Mouse (Mus musculus) kidney, embryonic 14.5 days (tissue): Measurements from ENCODE around the gene Fam184a. TPM values are rescaled to one million over a fixed set of nuclear protein-coding genes. Genes with fewer than 3 reads are reported as not detected.
A peak's percentile ranks its signal among the peaks of the same experiment; 100 is the strongest.

Experiments used
- ATAC-seq: fragments of 200-750 bp; cut with Nextera tagmentation; 2 replicates; pipeline ENCODE4 v1.8.0; 2017; ENCODE audit warnings: moderate number of reproducible peaks, mild to moderate bottlenecking, moderate TSS enrichment, moderate library complexity; ENCODE audit not compliant: low FRiP score, low TSS enrichment
- H3K27ac ChIP-seq: fragments of 300-500 bp; sonication (generic); 2 replicates; pipeline ENCODE4 v1.5.1; 2014; ENCODE audit warnings: low read depth, mild to moderate bottlenecking, low read length, moderate library complexity, mixed read lengths
- H3K27me3 ChIP-seq: fragments of 300-500 bp; sonication (generic); 2 replicates; pipeline ENCODE4 v1.6.1; 2014; ENCODE audit warnings: mild to moderate bottlenecking, low read length; ENCODE audit not compliant: control insufficient read depth, insufficient read depth
- H3K36me3 ChIP-seq: fragments of 300-500 bp; sonication (generic); 2 replicates; pipeline ENCODE4 v1.6.1; 2014; ENCODE audit warnings: low read length, mixed read lengths; ENCODE audit not compliant: control insufficient read depth, insufficient read depth
- H3K4me1 ChIP-seq: fragments of 300-500 bp; sonication (generic); 2 replicates; pipeline ENCODE4 v1.6.1; 2014; ENCODE audit warnings: low read length, mixed read lengths; ENCODE audit not compliant: control insufficient read depth, insufficient read depth
- H3K4me2 ChIP-seq: fragments of 300-500 bp; sonication (generic); replicated peaks from 2 replicates; pipeline ENCODE4 v1.6.1; 2014; ENCODE audit warnings: low read depth, mild to moderate bottlenecking, low read length
- H3K4me3 ChIP-seq: fragments of 300-500 bp; sonication (generic); 2 replicates; pipeline ENCODE4 v1.5.1; 2014; ENCODE audit warnings: mild to moderate bottlenecking, low read length
- H3K9ac ChIP-seq: fragments of 300-500 bp; sonication (generic); 2 replicates; pipeline ENCODE4 v1.6.1; 2014; ENCODE audit warnings: low read depth, mild to moderate bottlenecking, low read length, moderate library complexity
- H3K9me3 ChIP-seq: fragments of 300-500 bp; sonication (generic); 2 replicates; pipeline ENCODE4 v1.6.1; 2016; ENCODE audit warnings: low read length; ENCODE audit not compliant: control insufficient read depth
- WGBS: fragments of 180-500 bp; shearing (Covaris S2); extraction: QIAGEN DNeasy Blood & Tissue Kit; methylation state at CpG from one replicate; pipeline ENCODE4 v1.1.7; 2014; 5-methylcytosine and 5-hydroxymethylcytosine counted together
- polyA plus RNA-seq: library from polyadenylated mRNA; unstranded; fragments of >200 nt; fragmentation: Nextera tagmentation; extraction: Ambion mirVana; gene quantifications from 2 replicates; pipeline ENCODE4 v1.2.1, GENCODE M21; 2014

The Fam184a gene
- polyA plus RNA-seq, result 5.9 and 9.1 TPM in 2 replicates

DNA sequence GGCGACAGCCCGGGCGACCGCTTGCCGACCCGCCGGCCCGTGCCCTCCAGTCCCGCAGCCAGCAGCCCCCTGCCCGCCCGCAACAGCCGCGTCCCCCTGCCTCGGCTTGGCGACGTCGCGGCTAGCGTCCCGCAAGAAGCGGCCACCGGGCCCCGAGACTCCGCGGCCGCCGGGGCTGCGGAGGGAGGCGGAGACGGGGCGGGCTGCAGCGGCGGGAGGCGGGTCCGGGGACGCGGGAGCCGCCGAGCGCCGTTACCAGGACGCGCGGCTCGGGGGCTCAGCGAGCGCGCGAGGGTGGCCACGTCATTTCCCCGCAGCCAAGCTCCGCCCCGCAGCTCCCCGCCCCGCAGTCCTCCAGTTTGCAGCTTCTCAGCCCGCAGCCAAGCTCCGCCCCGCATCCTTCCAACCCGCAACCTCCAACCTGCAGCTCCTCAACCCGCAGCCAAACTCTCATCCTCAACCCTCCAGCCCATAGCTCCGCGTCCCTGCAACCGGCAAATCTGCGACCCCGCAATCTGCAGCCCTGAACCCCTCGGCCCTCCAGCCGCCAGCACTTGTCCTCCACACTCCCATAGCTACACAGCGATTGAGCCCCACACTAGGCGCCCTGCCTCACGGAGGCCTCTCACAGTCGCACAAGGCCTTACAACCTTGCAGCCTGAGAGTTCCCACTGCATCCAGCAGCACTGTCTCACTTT is at the start of gene Fam184a:
Gene Fam184a (minus strand): TSS at position 169 of the 698 bp plus-strand sequence.
- no peaks in the 10 kb centered on the region for H3K36me3 ChIP-seq
- H3K9ac ChIP-seq, result peak within 1 kb of the TSS; percentile 71
- peak within 1 kb of the TSS; percentile 81 for H3K4me3 ChIP-seq
- H3K27me3 ChIP-seq, result no peaks in the 10 kb centered on the region
- H3K27ac ChIP-seq, result no peak within 1 kb of the TSS
- 4% methylated on average over 52 of the region's 71 CpGs for WGBS
- peak; percentile 88 for ATAC-seq
- H3K4me2 ChIP-seq, result peak within 1 kb of the TSS; percentile 88
- H3K9me3 ChIP-seq, result peaks cover 3% of the 10 kb centered on the region; the same call in 1 of the 2 replicates
- H3K4me1 ChIP-seq, result 0 out of 2 replicates have a peak, but pooled peaks cover 4% of the 10 kb centered on the region

DNA sequence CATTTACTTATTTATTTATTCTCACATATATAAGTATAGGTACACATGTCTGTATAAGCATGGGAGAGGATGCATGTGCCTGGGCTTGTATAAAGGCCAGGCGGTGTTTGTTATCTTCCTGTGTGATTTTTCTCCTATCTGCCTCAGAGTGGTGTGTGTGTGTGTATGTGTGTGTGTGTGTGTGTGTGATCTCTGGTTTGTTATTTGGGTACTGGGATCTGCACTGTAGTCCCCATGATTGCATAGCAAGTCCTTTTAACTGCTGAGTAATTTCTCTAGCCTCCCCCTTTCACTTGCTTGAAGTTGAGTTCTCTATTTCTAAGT is 45.3 kb upstream of the Fam184a start:
- no peaks in the 10 kb centered on the region for H3K36me3 ChIP-seq
- 86% methylated on average over 1 of the region's 1 CpGs for WGBS
- H3K9me3 ChIP-seq, result no peaks in the 10 kb centered on the region
- no peak overlapping the region for H3K4me2 ChIP-seq
- H3K27me3 ChIP-seq, result no peaks in the 10 kb centered on the region
- H3K9ac ChIP-seq, result no peak overlapping the region
- H3K27ac ChIP-seq, result no peak overlapping the region
- no peak for ATAC-seq
- no peak overlapping the region for H3K4me3 ChIP-seq
- no peaks in the 10 kb centered on the region for H3K4me1 ChIP-seq

DNA sequence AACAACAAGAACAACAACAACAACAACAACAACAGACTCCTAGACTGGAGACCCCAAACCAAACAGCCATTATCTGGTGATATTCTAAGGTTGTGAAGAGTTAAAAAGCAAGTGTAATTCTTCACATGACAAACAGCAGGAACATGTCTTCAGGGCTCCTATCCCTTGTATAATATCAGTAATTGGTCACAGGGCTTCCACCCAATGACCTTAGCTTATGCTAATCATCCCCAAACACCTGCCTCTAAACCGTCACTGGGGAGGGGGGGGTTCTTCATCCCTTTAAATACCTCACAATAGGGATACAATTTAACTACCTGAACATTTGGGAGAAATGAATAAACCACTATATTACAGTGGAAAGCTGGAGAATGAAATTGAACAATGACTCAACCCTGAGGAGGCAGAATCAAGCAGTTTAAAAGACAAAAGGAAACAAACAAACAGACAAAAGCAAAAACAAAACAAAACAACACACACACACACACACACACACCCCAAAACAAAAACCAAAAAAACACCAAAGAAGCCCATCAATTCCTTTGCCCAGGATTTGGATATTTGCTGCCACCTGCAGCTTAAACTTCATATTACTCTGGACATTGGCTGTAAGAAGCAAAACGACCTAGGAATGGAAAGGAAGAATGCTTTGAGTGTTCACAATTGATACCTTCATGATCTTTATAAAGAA is 44.8 kb upstream of the Fam184a start:
- no peak overlapping the region for H3K27ac ChIP-seq
- H3K4me2 ChIP-seq, result no peak overlapping the region
- no peaks in the 10 kb centered on the region for H3K36me3 ChIP-seq
- H3K27me3 ChIP-seq, result no peaks in the 10 kb centered on the region
- no peak overlapping the region for H3K4me3 ChIP-seq
- no peaks in the 10 kb centered on the region for H3K9me3 ChIP-seq
- 7% methylated on average over 2 of the region's 2 CpGs for WGBS
- no peaks in the 10 kb centered on the region for H3K4me1 ChIP-seq
- H3K9ac ChIP-seq, result no peak overlapping the region
- ATAC-seq, result no peak; the same call in 1 of the 2 replicates

DNA sequence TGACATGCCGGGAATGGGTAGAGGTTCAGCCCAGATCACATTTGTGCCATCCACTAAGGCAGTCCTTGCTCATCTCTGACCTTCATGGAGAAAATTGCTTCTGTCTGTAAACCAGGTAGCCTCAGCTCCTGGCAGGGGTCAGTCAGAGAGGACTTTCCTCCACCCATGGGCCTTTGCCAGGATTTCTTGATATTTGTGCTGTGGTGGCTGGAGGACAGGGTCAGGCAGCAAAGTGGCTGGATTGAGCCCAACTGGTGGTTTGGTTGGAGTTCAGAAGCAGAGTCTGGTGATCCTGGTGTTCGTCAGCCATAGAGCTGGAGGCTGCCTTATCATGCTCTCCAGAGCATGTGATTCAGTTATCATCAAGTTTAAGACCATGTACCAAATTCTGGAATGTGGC is 40.4 kb upstream of the Fam184a start:
- no peak overlapping the region for H3K9ac ChIP-seq
- H3K36me3 ChIP-seq, result no peaks in the 10 kb centered on the region
- peaks cover 8% of the 10 kb centered on the region; the same call in 1 of the 2 replicates for H3K9me3 ChIP-seq
- H3K4me2 ChIP-seq, result no peak overlapping the region
- WGBS, result 83% methylated on average over 2 of the region's 2 CpGs
- H3K27ac ChIP-seq, result no peak overlapping the region
- H3K4me1 ChIP-seq, result no peaks in the 10 kb centered on the region
- ATAC-seq, result no peak
- H3K4me3 ChIP-seq, result no peak overlapping the region
- H3K27me3 ChIP-seq, result no peaks in the 10 kb centered on the region

DNA sequence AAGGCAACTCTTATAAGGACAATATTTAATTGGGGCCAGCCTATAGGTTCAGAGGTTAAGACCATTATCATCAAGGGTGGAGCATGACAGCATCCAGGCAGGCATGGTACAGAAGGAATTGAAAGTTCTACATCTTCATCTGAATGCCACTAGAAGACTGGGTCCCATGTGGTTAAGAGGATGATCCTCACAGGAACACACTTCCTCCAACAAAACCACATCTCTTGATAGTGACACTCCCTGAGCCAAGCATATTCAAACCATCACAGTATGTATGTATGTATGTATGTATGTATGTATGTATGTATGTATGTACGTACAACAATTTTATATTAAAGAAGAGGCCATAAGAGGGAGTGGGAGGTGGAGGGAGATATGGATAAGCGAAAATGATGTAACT is 25.7 kb upstream of the Fam184a start:
- 91% methylated on average over 2 of the region's 2 CpGs for WGBS
- H3K4me1 ChIP-seq, result no peaks in the 10 kb centered on the region
- no peaks in the 10 kb centered on the region for H3K9me3 ChIP-seq
- no peak overlapping the region for H3K4me3 ChIP-seq
- no peak for ATAC-seq
- no peaks in the 10 kb centered on the region for H3K27me3 ChIP-seq
- no peak overlapping the region for H3K4me2 ChIP-seq
- H3K27ac ChIP-seq, result no peak overlapping the region
- no peaks in the 10 kb centered on the region for H3K36me3 ChIP-seq
- no peak overlapping the region for H3K9ac ChIP-seq

DNA sequence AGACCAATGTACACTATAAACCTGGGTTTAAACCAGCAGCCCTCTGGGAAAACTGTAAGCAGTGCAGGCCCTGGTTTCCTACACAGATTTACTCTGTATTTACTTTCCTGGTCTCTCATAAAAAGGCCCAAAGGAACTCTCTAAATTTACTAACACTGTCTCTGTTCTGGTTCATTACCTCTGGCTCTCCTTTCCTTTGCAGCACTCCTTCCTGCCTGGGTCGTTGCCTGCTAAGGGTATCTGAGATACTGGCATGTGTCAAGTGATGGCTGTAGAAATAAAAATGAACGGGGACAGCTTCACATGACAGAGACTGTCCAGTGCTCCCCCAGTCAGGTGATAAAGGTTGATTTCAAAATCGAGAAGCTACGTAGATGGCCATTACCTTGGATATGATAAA is 21.8 kb upstream of the Fam184a start:
- Histone ChIP-seq H3K27ac (0 out of 2 replicates have a peak overlapping the region, but pooled peaks have one; percentile 24), H3K4me1 (no peaks in the 10 kb centered on the region), H3K9ac (no peak overlapping the region), H3K4me2 (no peak overlapping the region), H3K27me3 (no peaks in the 10 kb centered on the region), H3K9me3 (no peaks in the 10 kb centered on the region), H3K4me3 (no peak overlapping the region), H3K36me3 (no peaks in the 10 kb centered on the region)
- 0 out of 2 replicates have a peak, but pooled peaks have one; percentile 66 for ATAC-seq
- 40% methylated on average over 4 of the region's 4 CpGs for WGBS

DNA sequence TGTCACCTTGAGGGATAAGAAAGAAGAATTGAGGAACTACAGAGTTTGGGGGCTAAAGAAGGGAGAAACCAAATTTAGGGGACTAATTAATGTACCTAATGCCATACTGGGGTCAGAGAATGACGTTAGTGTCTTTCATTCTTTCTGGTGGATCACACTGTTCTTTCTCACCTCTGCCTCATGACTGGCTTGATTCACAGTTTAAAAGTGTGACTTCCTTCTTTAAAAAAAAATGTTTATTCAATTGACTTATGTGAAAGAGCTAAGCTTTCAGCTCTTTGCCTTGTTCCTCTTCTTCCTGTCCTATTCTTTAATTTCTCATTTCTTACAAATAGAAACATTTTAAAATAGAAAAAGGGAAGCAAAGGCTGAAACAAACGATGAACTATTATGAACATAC is 20.6 kb upstream of the Fam184a start:
- Histone ChIP-seq H3K9me3 (no peaks in the 10 kb centered on the region), H3K27ac (no peak overlapping the region), H3K4me3 (no peak overlapping the region), H3K9ac (no peak overlapping the region), H3K4me1 (no peaks in the 10 kb centered on the region), H3K36me3 (no peaks in the 10 kb centered on the region), H3K27me3 (no peaks in the 10 kb centered on the region), H3K4me2 (no peak overlapping the region)
- WGBS, result 66% methylated on average over 2 of the region's 2 CpGs
- no peak for ATAC-seq

DNA sequence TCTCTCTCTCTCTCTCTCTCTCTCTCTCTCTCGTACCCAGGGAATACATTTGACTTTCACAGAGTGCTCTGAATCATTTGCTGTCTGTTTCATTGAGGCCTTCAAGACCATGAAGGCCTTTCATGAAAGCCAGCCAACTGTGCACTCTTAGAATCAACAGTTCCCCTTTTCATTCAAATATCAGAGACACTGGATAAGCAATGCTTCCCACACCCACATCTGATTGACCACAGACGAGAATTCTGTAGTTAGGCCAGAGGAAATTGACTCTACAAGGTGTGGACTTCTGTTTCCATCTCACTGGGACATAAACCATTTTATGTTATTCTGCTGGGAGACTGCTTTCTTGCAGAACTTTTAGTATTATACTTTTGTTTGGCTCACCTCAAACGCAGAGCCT is 17.8 kb upstream of the Fam184a start:
- Histone ChIP-seq H3K4me1 (no peaks in the 10 kb centered on the region), H3K4me2 (no peak overlapping the region), H3K27ac (no peak overlapping the region), H3K9me3 (no peaks in the 10 kb centered on the region), H3K4me3 (no peak overlapping the region), H3K27me3 (no peaks in the 10 kb centered on the region), H3K36me3 (no peaks in the 10 kb centered on the region), H3K9ac (no peak overlapping the region)
- 72% methylated on average over 3 of the region's 3 CpGs for WGBS
- no peak for ATAC-seq

DNA sequence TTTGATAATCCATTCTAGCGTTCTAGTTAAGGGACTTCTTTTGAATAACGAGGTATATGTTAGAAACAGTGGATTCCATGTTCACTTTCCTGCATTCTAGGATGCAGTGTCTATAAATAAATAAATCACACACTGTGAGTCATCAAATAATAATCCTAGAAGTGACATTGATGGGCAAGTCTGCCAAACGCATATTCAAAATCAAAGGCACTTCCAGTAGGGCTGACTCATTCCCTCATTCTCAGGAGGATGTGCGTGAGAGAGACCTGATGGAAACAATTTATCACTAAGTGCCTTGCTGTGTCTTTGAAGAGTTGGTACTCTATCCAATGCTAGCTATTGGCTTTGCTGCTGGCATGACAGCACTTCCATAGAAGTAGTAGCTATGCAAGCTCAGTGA is 14.5 kb upstream of the Fam184a start:
- H3K9ac ChIP-seq, result no peak overlapping the region
- no peak overlapping the region for H3K4me3 ChIP-seq
- no peak overlapping the region for H3K4me2 ChIP-seq
- H3K4me1 ChIP-seq, result no peaks in the 10 kb centered on the region
- H3K27ac ChIP-seq, result no peak overlapping the region
- H3K27me3 ChIP-seq, result no peaks in the 10 kb centered on the region
- no peaks in the 10 kb centered on the region for H3K9me3 ChIP-seq
- no peak for ATAC-seq
- no peaks in the 10 kb centered on the region for H3K36me3 ChIP-seq
- 89% methylated on average over 4 of the region's 4 CpGs for WGBS
